Mouse (Mus musculus) ES-E14 (cell line): ENCODE measurements around the gene Ankle1.

Source experiments
- MAFK ChIP-seq: IDR thresholded peaks from 2 replicates; pipeline ENCODE4 v1.6.1; 2014; ENCODE audit warnings: mild to moderate bottlenecking, low read depth, low read length, inconsistent platforms; ENCODE audit not compliant: insufficient read depth
- ZC3H11A ChIP-seq: IDR thresholded peaks from 2 replicates; pipeline ENCODE4 v1.6.1; 2012; ENCODE audit warnings: low read depth, mild to moderate bottlenecking, inconsistent platforms, low read length, borderline replicate concordance

DNA sequence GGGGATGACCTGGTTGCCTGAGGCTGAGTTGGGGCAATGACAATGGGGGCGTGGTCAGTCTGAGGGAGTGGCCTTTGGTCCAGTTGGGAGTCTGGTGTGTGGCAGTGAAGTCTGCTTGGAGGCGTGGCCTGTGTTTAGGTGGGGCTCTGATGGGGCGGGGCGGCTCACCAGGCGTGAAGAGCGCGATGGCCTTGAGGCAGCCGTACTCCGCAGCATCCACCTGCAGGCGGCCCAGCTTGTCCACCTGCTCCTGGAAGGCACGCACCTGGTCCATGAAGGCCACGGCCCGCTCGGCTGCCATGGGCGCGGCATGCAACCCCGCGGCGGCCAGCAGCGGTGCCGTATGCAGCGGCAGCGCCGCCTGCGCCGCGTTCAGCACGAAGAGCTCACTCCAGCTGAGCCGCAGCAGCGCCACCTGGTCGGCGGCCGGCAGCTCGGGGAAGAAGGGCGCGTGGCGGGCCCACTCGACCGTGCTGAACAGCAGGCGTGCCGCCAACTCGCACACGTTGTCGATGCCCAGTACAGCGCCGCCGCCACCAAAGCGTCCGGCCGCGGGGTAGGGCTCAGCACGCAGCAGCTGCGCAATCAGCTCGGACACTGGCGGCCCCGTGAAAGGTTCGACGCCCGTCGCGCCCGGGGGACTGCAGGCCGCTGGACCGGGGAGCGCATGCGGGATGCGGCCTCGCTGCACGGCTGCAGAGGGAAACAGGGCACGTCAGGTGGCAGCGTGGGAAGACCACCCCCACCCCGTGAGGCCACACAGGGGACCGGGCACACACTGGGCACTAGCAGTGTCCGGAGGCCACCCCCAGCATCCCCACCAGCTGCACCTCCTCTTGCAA lies 30.0 kb upstream of the Ankle1 start:
- TF ChIP-seq ZC3H11A: no peak
- TF ChIP-seq MAFK: no peak
